Mouse (Mus musculus): Measurements from ENCODE around the gene Cdc73. TPM values are rescaled to one million over a fixed set of nuclear protein-coding genes. Genes with fewer than 3 reads are reported as not detected.
A peak's percentile ranks its signal among the peaks of the same experiment; 100 is the strongest.
"Not testable (repeated sequence)": the region's sequence is repeated elsewhere in the genome, so short reads cannot be mapped to it uniquely, and the experiment has no call there.

Cdc73 gene
- polyA plus RNA-seq, 1 experiment from 2014 or later, result 18.2 TPM

- H3K27me3 ChIP-seq (replicated peaks), result no peaks in the 10 kb centered on the region
- H3K27ac ChIP-seq, result no peak overlapping the region
- H3K4me3 ChIP-seq, result no peak overlapping the region
- H3K4me1 ChIP-seq, result no peaks in the 10 kb centered on the region
- no peak overlapping the region for H3K4me2 ChIP-seq
- H3K9me3 ChIP-seq, result no peaks in the 10 kb centered on the region
- 89% methylated on average over 5 of the region's 5 CpGs for WGBS
- no peaks in the 10 kb centered on the region for H3K36me3 ChIP-seq (replicated peaks)
- H3K9ac ChIP-seq, result no peak overlapping the region
- ATAC-seq (replicated peaks), result no peak
Observed at GRCm38 (mm10) chr1:143724456-143725064, 21.9 kb upstream of the Cdc73 start.

- H3K4me1 ChIP-seq; H3K4me2 ChIP-seq; H3K4me3 ChIP-seq; H3K27ac ChIP-seq; H3K36me3 ChIP-seq (replicated peaks); ATAC-seq (replicated peaks); H3K9me3 ChIP-seq; H3K9ac ChIP-seq; H3K27me3 ChIP-seq (replicated peaks): not testable (repeated sequence)
- no CpG with 5 or more reads among the region's 2 CpGs for WGBS
Observed at GRCm38 (mm10) chr1:143716038-143716437, 13.3 kb upstream of the Cdc73 start, which contains the start of gene Glrx2. TSS of gene Glrx2 (plus strand) at chr1:143716338.

- no peaks in the 10 kb centered on the region for H3K27me3 ChIP-seq (replicated peaks)
- H3K9ac ChIP-seq, result no peak overlapping the region
- H3K4me1 ChIP-seq, result no peaks in the 10 kb centered on the region
- no peak overlapping the region for H3K27ac ChIP-seq
- 87% methylated on average over 5 of the region's 5 CpGs for WGBS
- H3K36me3 ChIP-seq (replicated peaks), result no peaks in the 10 kb centered on the region
- H3K4me3 ChIP-seq, result no peak overlapping the region
- no peaks in the 10 kb centered on the region for H3K9me3 ChIP-seq
- no peak overlapping the region for H3K4me2 ChIP-seq
- no peak for ATAC-seq (replicated peaks)
Observed at GRCm38 (mm10) chr1:143710627-143710976, 7.9 kb upstream of the Cdc73 start.

DNA sequence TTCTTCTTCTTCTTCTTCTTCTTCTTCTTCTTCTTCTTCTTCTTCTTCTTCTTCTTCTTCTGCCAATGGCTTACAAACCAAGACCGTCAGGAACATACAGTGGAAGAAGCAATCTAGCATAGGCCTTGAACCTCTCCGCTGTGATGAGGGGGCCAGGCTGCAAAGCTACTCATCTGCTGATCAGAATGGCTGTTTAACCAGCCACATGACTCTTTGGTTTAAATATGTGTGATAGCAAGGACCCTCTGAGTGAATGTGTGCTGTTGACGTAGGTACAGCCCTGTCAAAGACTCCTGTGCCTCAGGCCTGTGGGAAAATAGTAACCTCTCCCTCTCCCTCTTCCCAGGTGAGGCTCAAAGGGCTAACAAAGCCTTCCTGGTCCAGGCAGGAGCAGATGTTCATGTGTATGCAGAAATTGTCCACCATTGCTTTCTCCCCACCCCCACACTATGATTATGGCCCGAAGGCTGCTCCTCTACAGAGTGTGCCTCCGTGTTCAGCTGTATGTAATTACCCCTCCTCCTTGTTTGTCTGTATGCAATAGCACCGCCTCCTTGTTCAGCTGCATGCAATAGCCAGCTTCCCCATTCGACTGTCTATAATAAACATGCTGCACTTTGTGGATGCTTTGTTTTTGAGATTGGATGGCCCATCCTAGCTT is 7.4 kb upstream of the Cdc73 start:
- Histone ChIP-seq H3K27me3 (replicated peaks) (no peaks in the 10 kb centered on the region), H3K27ac (no peak overlapping the region), H3K9ac (no peak overlapping the region), H3K4me1 (no peaks in the 10 kb centered on the region), H3K36me3 (replicated peaks) (no peaks in the 10 kb centered on the region), H3K9me3 (no peaks in the 10 kb centered on the region), H3K4me2 (no peak overlapping the region), H3K4me3 (no peak overlapping the region)
- 66% methylated on average over 7 of the region's 7 CpGs for WGBS
- no peak for ATAC-seq (replicated peaks)

DNA sequence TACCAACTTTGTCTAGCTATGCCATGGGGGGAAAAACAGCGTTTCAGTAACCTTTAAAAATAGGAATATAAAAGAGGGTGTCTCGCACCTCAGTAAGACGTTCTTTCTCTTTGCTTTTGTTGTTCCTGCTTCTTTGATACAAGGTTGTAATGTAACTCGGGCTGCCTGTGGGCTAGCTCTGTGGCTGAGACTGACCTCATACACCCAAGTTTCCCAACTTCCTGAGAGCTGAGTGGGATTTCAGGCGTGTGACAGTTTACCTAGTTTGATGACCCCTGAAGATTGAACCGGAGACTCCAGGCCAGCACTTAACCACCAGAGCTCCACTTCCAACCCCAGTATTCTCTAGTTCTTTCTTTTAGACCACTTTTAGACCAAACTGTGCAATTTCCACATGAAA is 5.7 kb upstream of the Cdc73 start:
- no peaks in the 10 kb centered on the region for H3K36me3 ChIP-seq (replicated peaks)
- 79% methylated on average over 6 of the region's 6 CpGs for WGBS
- H3K4me1 ChIP-seq, result peaks cover 3% of the 10 kb centered on the region
- no peak for ATAC-seq (replicated peaks)
- no peak overlapping the region for H3K4me2 ChIP-seq
- H3K27me3 ChIP-seq (replicated peaks), result no peaks in the 10 kb centered on the region
- no peaks in the 10 kb centered on the region for H3K9me3 ChIP-seq
- H3K4me3 ChIP-seq, result no peak overlapping the region
- no peak overlapping the region for H3K9ac ChIP-seq
- no peak overlapping the region for H3K27ac ChIP-seq

DNA sequence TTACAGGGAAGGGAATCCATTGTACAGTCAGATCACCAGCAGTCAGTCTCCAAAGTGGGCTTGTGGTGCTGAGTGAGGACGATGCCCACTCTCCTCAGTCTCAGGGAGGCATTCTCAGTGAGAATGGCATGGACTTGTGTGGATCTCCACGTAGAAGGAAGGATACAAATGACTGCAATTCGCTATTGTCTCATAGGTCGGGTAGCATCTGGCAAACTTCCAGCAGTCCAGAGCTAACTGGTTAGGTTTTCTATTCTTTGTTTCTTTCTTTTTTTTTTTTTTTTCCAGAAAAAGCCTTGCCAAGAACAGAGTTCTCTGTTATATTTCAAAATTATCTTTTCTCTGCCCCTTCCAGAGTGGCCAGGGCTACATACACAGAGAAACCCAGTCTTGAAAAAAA is 4.3 kb upstream of the Cdc73 start:
- no peak for ATAC-seq (replicated peaks)
- no peak overlapping the region for H3K4me2 ChIP-seq
- H3K4me3 ChIP-seq, result no peak overlapping the region
- 51% methylated on average over 4 of the region's 4 CpGs for WGBS
- no peaks in the 10 kb centered on the region for H3K27me3 ChIP-seq (replicated peaks)
- peaks cover 6% of the 10 kb centered on the region for H3K4me1 ChIP-seq
- no peaks in the 10 kb centered on the region for H3K9me3 ChIP-seq
- no peak overlapping the region for H3K27ac ChIP-seq
- no peaks in the 10 kb centered on the region for H3K36me3 ChIP-seq (replicated peaks)
- H3K9ac ChIP-seq, result no peak overlapping the region

DNA sequence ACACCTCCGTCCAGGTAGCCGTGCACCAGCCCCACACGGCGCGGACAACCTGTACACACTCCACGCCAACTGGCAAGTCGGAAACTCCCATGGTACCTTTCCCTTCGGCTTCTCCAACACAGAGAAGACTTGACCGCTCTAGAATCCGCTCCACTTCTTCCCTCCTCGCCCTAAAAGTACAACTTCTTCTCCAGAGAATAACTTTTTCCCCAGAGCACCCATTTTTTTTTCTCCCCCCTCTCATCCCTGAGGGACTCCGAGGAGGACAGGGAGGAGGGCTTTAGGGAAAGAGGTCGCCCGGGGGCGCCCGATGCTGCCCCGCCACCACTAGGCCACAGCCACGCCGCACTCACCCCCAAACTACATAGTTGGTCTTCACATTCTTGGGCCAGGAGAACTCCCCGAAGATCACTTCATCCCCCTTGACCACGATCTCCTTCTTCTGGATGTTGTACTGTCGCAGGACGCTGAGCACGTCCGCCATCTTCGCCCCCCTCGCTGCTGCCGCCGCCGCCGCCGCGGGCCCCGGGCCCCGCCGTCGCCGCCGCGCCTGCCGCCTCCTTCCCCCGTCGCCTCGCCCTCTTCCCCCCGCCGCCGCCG is 452 bp downstream of the Cdc73 start:
- H3K9me3 ChIP-seq, result no peaks in the 10 kb centered on the region
- H3K4me3 ChIP-seq, result peak overlapping the region; percentile 96
- peak; percentile 67 for ATAC-seq (replicated peaks)
- under 1% methylated on average over 37 of the region's 48 CpGs for WGBS
- peaks cover 21% of the 10 kb centered on the region for H3K4me1 ChIP-seq
- no peaks in the 10 kb centered on the region for H3K27me3 ChIP-seq (replicated peaks)
- peak overlapping the region; percentile 96 for H3K27ac ChIP-seq
- H3K36me3 ChIP-seq (replicated peaks), result no peaks in the 10 kb centered on the region
- H3K4me2 ChIP-seq, result peak overlapping the region; percentile 85
- peak overlapping the region; percentile 89 for H3K9ac ChIP-seq

- Histone ChIP-seq H3K4me1 (peaks cover 21% of the 10 kb centered on the region), H3K27ac (peak overlapping the region; percentile 96; the same call in 1 of the 2 replicates), H3K4me3 (peak overlapping the region; percentile 96), H3K9ac (peak overlapping the region; percentile 89), H3K9me3 (no peaks in the 10 kb centered on the region), H3K27me3 (replicated peaks) (no peaks in the 10 kb centered on the region), H3K4me2 (peak overlapping the region; percentile 85), H3K36me3 (replicated peaks) (no peaks in the 10 kb centered on the region)
- WGBS, result under 1% methylated on average over 13 of the region's 13 CpGs
- ATAC-seq (replicated peaks), result no peak
Observed at GRCm38 (mm10) chr1:143701736-143702135, 957 bp downstream of the Cdc73 start.

DNA sequence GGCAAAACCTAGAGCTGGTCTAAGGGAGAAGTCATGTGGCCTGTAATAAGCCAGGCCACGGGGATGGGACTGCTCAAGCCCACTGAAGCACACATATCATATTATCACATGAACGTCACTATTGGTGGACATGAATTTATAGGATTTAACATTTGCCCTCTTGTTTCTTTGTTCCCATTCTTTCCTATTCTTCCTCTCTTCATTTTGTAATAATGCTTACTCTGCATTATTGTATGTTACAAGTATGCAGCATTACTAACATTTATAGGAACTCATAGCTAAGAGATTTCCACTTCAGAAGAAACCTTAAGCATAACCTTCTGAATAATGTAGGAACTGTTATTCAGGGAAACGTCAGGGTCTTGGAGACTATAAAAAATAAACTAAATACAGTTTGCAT is 17.8 kb downstream of the Cdc73 start:
- Histone ChIP-seq H3K9me3 (no peaks in the 10 kb centered on the region), H3K4me1 (no peaks in the 10 kb centered on the region), H3K36me3 (replicated peaks) (peaks cover 13% of the 10 kb centered on the region), H3K27me3 (replicated peaks) (no peaks in the 10 kb centered on the region), H3K9ac (no peak overlapping the region), H3K27ac (no peak overlapping the region), H3K4me3 (no peak overlapping the region), H3K4me2 (no peak overlapping the region)
- no peak for ATAC-seq (replicated peaks)
- 88% methylated on average over 3 of the region's 3 CpGs for WGBS

- Histone ChIP-seq H3K9ac (no peak overlapping the region), H3K4me2 (no peak overlapping the region), H3K4me3 (no peak overlapping the region), H3K27me3 (replicated peaks) (no peaks in the 10 kb centered on the region), H3K4me1 (no peaks in the 10 kb centered on the region), H3K9me3 (no peaks in the 10 kb centered on the region), H3K27ac (no peak overlapping the region), H3K36me3 (replicated peaks) (0 out of 2 replicates have a peak, but pooled peaks cover 3% of the 10 kb centered on the region)
- WGBS, result 94% methylated on average over 5 of the region's 5 CpGs
- ATAC-seq (replicated peaks), result no peak
Observed at GRCm38 (mm10) chr1:143681108-143681507, 21.6 kb downstream of the Cdc73 start.

- WGBS, result 87% methylated on average over 4 of the region's 4 CpGs
- no peak for ATAC-seq (replicated peaks)
- Histone ChIP-seq H3K9me3 (no peaks in the 10 kb centered on the region), H3K27me3 (replicated peaks) (no peaks in the 10 kb centered on the region), H3K4me3 (no peak overlapping the region), H3K27ac (no peak overlapping the region), H3K4me2 (no peak overlapping the region), H3K36me3 (replicated peaks) (peaks cover 8% of the 10 kb centered on the region), H3K9ac (no peak overlapping the region), H3K4me1 (no peaks in the 10 kb centered on the region)
Observed at GRCm38 (mm10) chr1:143675734-143676361, 26.8 kb downstream of the Cdc73 start.

GRCm38 (mm10) chr1:143664786-143665185 is 37.9 kb downstream of the Cdc73 start:
- not testable (repeated sequence) for ATAC-seq (replicated peaks); H3K27me3 ChIP-seq (replicated peaks)
- WGBS, result 93% methylated on average over 4 of the region's 4 CpGs

More at GRCm38 (mm10) chr1:143664786-143665185, 37.9 kb downstream of the Cdc73 start:
- H3K4me2 ChIP-seq; H3K27ac ChIP-seq; H3K4me3 ChIP-seq; H3K36me3 ChIP-seq (replicated peaks); H3K9me3 ChIP-seq; H3K4me1 ChIP-seq; H3K9ac ChIP-seq: not testable (repeated sequence)
